Mouse (Mus musculus) MEL (cell line): ENCODE measurements around the gene St6galnac3. TPM values are rescaled to one million over a fixed set of nuclear protein-coding genes. Genes with fewer than 3 reads are reported as not detected.

ENCODE experiments used
- DNase-seq: peaks from one replicate; pipeline ENCODE4 v3.0.0; 2011; ENCODE audit warnings: low read depth, low spot score
- H3K27ac ChIP-seq: 2 replicates; pipeline ENCODE4 v1.5.1; 2012; ENCODE audit warnings: low read depth, mild to moderate bottlenecking, control low read depth, low read length, moderate library complexity; ENCODE audit not compliant: control insufficient read depth
- H3K27me3 ChIP-seq, 2 experiments: fragments of 150-350 bp in 1 of 2; sonication (generic) in 1 of 2; 2 replicates each; pipeline ENCODE4 v1.6.1; 2012; ENCODE audit warnings: low read length in 2 of 2, mild to moderate bottlenecking in 2 of 2, improper control_type of control experiment in 1 of 2, moderate library complexity in 1 of 2; ENCODE audit not compliant: insufficient read depth in 2 of 2, control insufficient read depth in 1 of 2
- H3K36me3 ChIP-seq, 2 experiments: 2 replicates each; pipeline ENCODE4 v1.6.1; 2012 to 2014; ENCODE audit warnings: low read length in 2 of 2, improper control_type of control experiment in 1 of 2, inconsistent platforms in 1 of 2, mild to moderate bottlenecking in 1 of 2; ENCODE audit not compliant: insufficient read depth in 2 of 2, control insufficient read depth in 1 of 2
- H3K4me1 ChIP-seq, 2 experiments: fragments of 150-350 bp in 1 of 2; sonication (generic) in 1 of 2; 2 replicates each; pipeline ENCODE4 v1.6.1; 2012; ENCODE audit warnings: low read length in 2 of 2, improper control_type of control experiment in 1 of 2, mild to moderate bottlenecking in 1 of 2; ENCODE audit not compliant: insufficient read depth in 2 of 2, control insufficient read depth in 1 of 2
- H3K4me3 ChIP-seq, 2 experiments: fragments of 150-350 bp in 1 of 2; sonication (generic) in 1 of 2; 2 replicates each; pipeline ENCODE4 v1.5.1; 2012; ENCODE audit warnings: low read depth in 2 of 2, low read length in 2 of 2, mild to moderate bottlenecking in 2 of 2, moderate library complexity in 2 of 2, control low read depth in 1 of 2, improper control_type of control experiment in 1 of 2; ENCODE audit not compliant: control insufficient read depth in 1 of 2, insufficient read depth in 1 of 2
- H3K79me2 ChIP-seq: 2 replicates; pipeline ENCODE4 v1.6.1; 2012; ENCODE audit warnings: mild to moderate bottlenecking, low read length, moderate library complexity; ENCODE audit not compliant: control insufficient read depth, poor library complexity, insufficient read depth
- H3K9ac ChIP-seq: 2 replicates; pipeline ENCODE4 v1.6.1; 2012; ENCODE audit warnings: low read depth, mild to moderate bottlenecking, control low read depth, low read length, moderate library complexity; ENCODE audit not compliant: control insufficient read depth, poor library complexity, severe bottlenecking
- H3K9me3 ChIP-seq: fragments of 150-350 bp; sonication (generic); replicated peaks from 2 replicates; pipeline ENCODE4 v1.6.1; 2012; ENCODE audit warnings: mild to moderate bottlenecking, low read length, improper control_type of control experiment, moderate library complexity; ENCODE audit not compliant: insufficient read depth
- CHD1 ChIP-seq: IDR thresholded peaks from 2 replicates; pipeline ENCODE4 v1.6.1; 2012; ENCODE audit warnings: low read depth, mild to moderate bottlenecking, inconsistent platforms, low read length, improper control_type of control experiment
- E2F4 ChIP-seq: IDR thresholded peaks from 2 replicates; pipeline ENCODE4 v1.6.1; 2011; ENCODE audit warnings: low read depth, low read length, improper control_type of control experiment, borderline replicate concordance
- EP300 ChIP-seq, 2 experiments: IDR thresholded peaks; 2 replicates each; pipeline ENCODE4 v1.6.1; 2011; ENCODE audit warnings: improper control_type of control experiment in 2 of 2, low read length in 2 of 2, low read depth in 1 of 2, mild to moderate bottlenecking in 1 of 2
- ETS1 ChIP-seq: IDR thresholded peaks from 2 replicates; pipeline ENCODE4 v1.6.1; 2012; ENCODE audit warnings: low read depth, mild to moderate bottlenecking, inconsistent platforms, low read length, improper control_type of control experiment, moderate library complexity
- GATA1 ChIP-seq: IDR thresholded peaks from 2 replicates; pipeline ENCODE4 v1.6.1; 2011; ENCODE audit warnings: low read depth, low read length, improper control_type of control experiment
- HCFC1 ChIP-seq: IDR thresholded peaks from 2 replicates; pipeline ENCODE4 v1.6.1; 2012; ENCODE audit warnings: low read depth, mild to moderate bottlenecking, inconsistent platforms, low read length, improper control_type of control experiment, moderate library complexity
- JUND ChIP-seq: IDR thresholded peaks from 2 replicates; pipeline ENCODE4 v1.6.1; 2011; ENCODE audit warnings: low read depth, mild to moderate bottlenecking, improper control_type of control experiment, low read length
- MAFK ChIP-seq: IDR thresholded peaks from 2 replicates; pipeline ENCODE4 v1.6.1; 2011; ENCODE audit warnings: low read depth, mild to moderate bottlenecking, low read length, improper control_type of control experiment, borderline replicate concordance
- MAZ ChIP-seq: IDR thresholded peaks from 2 replicates; pipeline ENCODE4 v1.6.1; 2012; ENCODE audit warnings: low read depth, mild to moderate bottlenecking, inconsistent platforms, low read length, improper control_type of control experiment
- MEF2A ChIP-seq: IDR thresholded peaks from 2 replicates; pipeline ENCODE4 v1.6.1; 2014; ENCODE audit warnings: low read depth, mild to moderate bottlenecking, inconsistent platforms, low read length, improper control_type of control experiment; ENCODE audit not compliant: poor library complexity, insufficient replicate concordance, severe bottlenecking; ENCODE audit errors: extremely low read depth
- MYB ChIP-seq: IDR thresholded peaks from 2 replicates; pipeline ENCODE4 v1.6.1; 2011; ENCODE audit warnings: mild to moderate bottlenecking, low read depth, low read length, improper control_type of control experiment
- MYC ChIP-seq: IDR thresholded peaks from 2 replicates; pipeline ENCODE4 v1.6.1; 2011; ENCODE audit warnings: low read depth, mild to moderate bottlenecking, low read length, improper control_type of control experiment, moderate library complexity
- NELFE ChIP-seq: IDR thresholded peaks from 2 replicates; pipeline ENCODE4 v1.6.1; 2011; ENCODE audit warnings: low read depth, low read length, improper control_type of control experiment
- NRF1 ChIP-seq: IDR thresholded peaks from 2 replicates; pipeline ENCODE4 v1.6.1; 2014; ENCODE audit warnings: low read depth, mild to moderate bottlenecking, inconsistent platforms, low read length, improper control_type of control experiment, moderate library complexity; ENCODE audit not compliant: poor library complexity, insufficient read depth, severe bottlenecking
- POLR2AphosphoS2 ChIP-seq: IDR thresholded peaks from 2 replicates; pipeline ENCODE4 v1.6.1; 2011; ENCODE audit warnings: low read length, improper control_type of control experiment
- POLR2AphosphoS5 ChIP-seq: IDR thresholded peaks from 2 replicates; pipeline ENCODE4 v1.6.1; 2012; ENCODE audit warnings: low read depth, borderline replicate concordance, mild to moderate bottlenecking, inconsistent platforms, low read length, moderate library complexity, mixed read lengths
- RAD21 ChIP-seq: IDR thresholded peaks from 2 replicates; pipeline ENCODE4 v1.6.1; 2011; ENCODE audit warnings: mild to moderate bottlenecking, low read depth, low read length, improper control_type of control experiment
- RCOR1 ChIP-seq: IDR thresholded peaks from 2 replicates; pipeline ENCODE4 v1.6.1; 2012; ENCODE audit warnings: low read depth, mild to moderate bottlenecking, inconsistent platforms, low read length, improper control_type of control experiment
- SMC3 ChIP-seq: IDR thresholded peaks from 2 replicates; pipeline ENCODE4 v1.6.1; 2011; ENCODE audit warnings: low read depth, low read length, improper control_type of control experiment
- TAL1 ChIP-seq: IDR thresholded peaks from 2 replicates; pipeline ENCODE4 v1.6.1; 2012; ENCODE audit warnings: mild to moderate bottlenecking, inconsistent platforms, low read length, moderate library complexity, mixed read lengths
- TBP ChIP-seq: IDR thresholded peaks from 2 replicates; pipeline ENCODE4 v1.8.0; 2011; ENCODE audit warnings: low read depth, low read length, improper control_type of control experiment
- UBTF ChIP-seq: IDR thresholded peaks from 2 replicates; pipeline ENCODE4 v1.6.1; 2012; ENCODE audit warnings: low read depth, mild to moderate bottlenecking, inconsistent platforms, low read length, improper control_type of control experiment, moderate library complexity, borderline replicate concordance; ENCODE audit not compliant: insufficient read depth
- USF1 ChIP-seq: IDR thresholded peaks from 2 replicates; pipeline ENCODE4 v1.6.1; 2014; ENCODE audit warnings: low read depth, mild to moderate bottlenecking, inconsistent platforms, low read length, improper control_type of control experiment, moderate library complexity
- USF2 ChIP-seq, 2 experiments: IDR thresholded peaks; 2 replicates each; pipeline ENCODE4 v1.6.1; 2011 to 2012; ENCODE audit warnings: improper control_type of control experiment in 2 of 2, low read length in 2 of 2, borderline replicate concordance in 1 of 2, inconsistent platforms in 1 of 2, low read depth in 1 of 2, mild to moderate bottlenecking in 1 of 2; ENCODE audit not compliant: insufficient read depth in 1 of 2
- ZKSCAN1 ChIP-seq: IDR thresholded peaks from 2 replicates; pipeline ENCODE4 v1.6.1; 2012; ENCODE audit warnings: low read depth, mild to moderate bottlenecking, inconsistent platforms, low read length, improper control_type of control experiment, moderate library complexity
- polyA plus RNA-seq, 2 experiments: library from polyadenylated mRNA; stranded (reverse) in 1 of 2; unstranded in 1 of 2; fragments of >175 nt in 1 of 2; fragments of >200 nt in 1 of 2; gene quantifications; 2 replicates each; pipeline versions ENCODE4 v1.2.1 to v1.2.4; 2012; ENCODE audit warnings: low replicate concordance in 2 of 2, low read depth in 1 of 2; ENCODE audit not compliant: insufficient read length in 2 of 2, insufficient read depth in 1 of 2, missing spikeins in 1 of 2
- total RNA-seq: library from RNA; depleted of rRNA; stranded (reverse); fragments of 300-350 nt; gene quantifications from 2 replicates; pipeline ENCODE4 v1.2.3, GENCODE M21; 2012

The St6galnac3 gene
- total and polyA plus RNA-seq, 3 experiments: 7.8 to 11.4 TPM; not detected in 1

DNA sequence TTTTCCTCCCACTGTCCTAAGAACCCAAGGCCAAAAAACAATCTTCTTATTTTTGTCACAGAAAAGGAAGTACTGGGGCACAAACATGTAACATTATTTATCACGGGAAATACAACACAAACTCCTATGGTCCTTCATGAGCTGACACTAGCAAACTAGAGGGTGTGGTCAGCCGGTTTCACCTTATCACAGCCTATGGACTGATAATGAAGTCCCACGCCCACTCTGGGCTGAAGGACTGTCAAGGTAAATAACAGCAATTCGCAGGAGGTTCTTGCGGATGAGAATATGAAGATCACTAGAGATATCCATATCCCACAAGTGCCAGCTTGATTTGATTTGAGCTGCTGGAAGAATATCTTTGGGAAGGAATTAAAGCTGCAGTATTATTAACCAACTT lies 446.7 kb downstream of the St6galnac3 start:
- Histone ChIP-seq H3K27me3 (no peaks in the 10 kb centered on the region), H3K9ac (no peak overlapping the region), H3K4me3 (no peak overlapping the region), H3K79me2 (no peaks in the 10 kb centered on the region), H3K27ac (no peak overlapping the region), H3K36me3 (peaks cover 0 to 13% of the 10 kb centered on the region in 2 experiments; a peak in 2 of 4 replicates), H3K4me1 (peaks cover 5 to 16% of the 10 kb centered on the region in 2 experiments), H3K9me3 (no peaks in the 10 kb centered on the region)
- TF ChIP-seq SMC3 (no peak), POLR2AphosphoS2 (no peak), RCOR1 (0 out of 2 replicates have a peak, but pooled peaks have one; percentile 9), MYB (no peak), HCFC1 (no peak), UBTF (no peak), MAZ (no peak), JUND (no peak), ZKSCAN1 (no peak), POLR2AphosphoS5 (no peak), MEF2A (no peak), E2F4 (no peak), NELFE (no peak), ETS1 (0 out of 2 replicates have a peak, but pooled peaks have one; percentile 14), USF1 (no peak), MYC (no peak), GATA1 (peak; percentile 88), EP300 (IDR thresholded peaks at IDR 0.05; ENCODE audit: low read depth in 1 of 2, low read length in 2 of 2) (peak; percentile 34 to 56; a peak in 3 of 4 replicates), MAFK (no peak)
- DNase-seq: peak; percentile 32

DNA sequence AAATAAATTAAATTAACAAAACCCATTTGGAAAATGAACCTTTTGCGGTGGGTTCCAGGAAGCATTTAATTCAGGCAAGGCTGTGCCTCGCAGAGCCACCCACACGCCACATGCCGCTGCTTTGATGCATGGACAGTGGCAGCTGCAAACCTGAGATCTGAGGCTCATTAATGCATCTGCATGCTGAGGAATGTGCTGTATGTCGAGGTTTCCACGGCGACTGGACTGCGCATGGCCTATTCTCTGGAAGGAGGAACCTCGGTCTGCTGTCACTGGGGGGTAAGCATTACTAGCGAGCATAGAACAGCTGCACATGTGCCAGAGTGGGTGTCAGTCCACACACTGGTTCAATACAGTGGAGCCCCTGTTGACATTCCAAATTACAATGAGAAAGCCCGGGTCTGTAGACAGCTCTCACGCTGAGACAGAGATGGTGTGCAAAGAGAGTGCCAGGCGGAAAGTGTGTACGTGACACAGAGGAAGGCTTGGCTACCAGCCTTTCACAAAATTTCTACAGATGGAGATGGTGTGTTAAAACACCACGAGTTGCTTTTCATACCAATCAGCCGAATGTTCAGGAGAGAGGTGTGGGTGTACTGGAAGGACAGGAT lies 447.5 kb downstream of the St6galnac3 start:
- peaks cover 0 to 13% of the 10 kb centered on the region in 2 experiments; a peak in 2 of 4 replicates for H3K36me3 ChIP-seq
- peaks cover 5 to 16% of the 10 kb centered on the region in 2 experiments for H3K4me1 ChIP-seq
- H3K27ac ChIP-seq: no peak overlapping the region
- H3K79me2 ChIP-seq: no peaks in the 10 kb centered on the region
- TF ChIP-seq TAL1 (no peak), MYC (no peak), USF2 (IDR thresholded peaks at IDR 0.05; ENCODE audit: borderline replicate concordance in 1 of 2, insufficient read depth in 1 of 2, low read depth in 1 of 2, low read length in 2 of 2) (no peak), NRF1 (no peak), TBP (no peak), EP300 (IDR thresholded peaks at IDR 0.05; ENCODE audit: low read depth in 1 of 2, low read length in 2 of 2) (no peak), RCOR1 (no peak), MAZ (no peak), CHD1 (no peak), NELFE (no peak), RAD21 (no peak)
- no peak for DNase-seq
- H3K9ac ChIP-seq: no peak overlapping the region
- no peaks in the 10 kb centered on the region for H3K27me3 ChIP-seq
- H3K4me3 ChIP-seq: no peak overlapping the region
- H3K9me3 ChIP-seq: no peaks in the 10 kb centered on the region
